Mouse (Mus musculus): ENCODE results near the gene Mettl22. TPM values are rescaled to one million over a fixed set of nuclear protein-coding genes. Genes with fewer than 3 reads are reported as not detected.

Gene Mettl22
- polyA plus RNA-seq, 1 experiment, result 28.3 TPM

DNA sequence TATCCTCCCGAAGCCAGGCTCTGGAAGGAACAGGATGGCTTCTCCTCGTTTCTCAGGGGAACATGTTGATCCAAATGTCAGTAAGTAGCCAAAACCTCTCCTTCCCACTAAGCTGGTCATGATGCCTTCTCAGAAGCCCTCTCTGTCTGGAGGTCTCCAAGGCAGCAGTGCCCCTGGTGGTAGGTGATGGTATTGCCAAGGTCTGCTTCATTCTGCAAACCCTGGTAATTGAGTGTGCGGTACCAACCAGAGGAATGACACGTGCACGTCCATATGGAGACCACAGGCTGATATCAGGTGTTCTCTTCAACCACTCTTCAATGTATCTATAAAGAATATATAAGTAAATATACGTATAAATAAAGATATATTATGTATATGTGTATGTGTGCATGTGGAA, 11.5 kb upstream of the Mettl22 start:
- Histone ChIP-seq H3K36me3 (ENCODE audit: control insufficient read depth, insufficient read depth, low read length) (no peaks in the 10 kb centered on the region), H3K4me3 (ENCODE audit: control insufficient read depth, insufficient read depth, low read length) (no peak overlapping the region), H3K4me1 (replicated peaks; ENCODE audit: control insufficient read depth, insufficient read depth, low read length) (peaks cover 6% of the 10 kb centered on the region), H3K27ac (ENCODE audit: control insufficient read depth, insufficient read depth, low read length) (no peak overlapping the region), H3K27me3 (ENCODE audit: control insufficient read depth, insufficient read depth, low read length) (no peaks in the 10 kb centered on the region)
- 26% methylated on average over 6 of the region's 6 CpGs for WGBS
- DNase-seq, result peak; percentile 72
- TF ChIP-seq CTCF (IDR thresholded peaks at IDR 0.05; ENCODE audit: borderline replicate concordance, control insufficient read depth, extremely low read depth, insufficient read depth, low read length, poor library complexity) (peak; percentile 35; the same call in 1 of the 2 replicates), POLR2A (IDR thresholded peaks at IDR 0.05; ENCODE audit: control insufficient read depth, extremely low read depth, insufficient read depth, low read length, poor library complexity) (no peak)

DNA sequence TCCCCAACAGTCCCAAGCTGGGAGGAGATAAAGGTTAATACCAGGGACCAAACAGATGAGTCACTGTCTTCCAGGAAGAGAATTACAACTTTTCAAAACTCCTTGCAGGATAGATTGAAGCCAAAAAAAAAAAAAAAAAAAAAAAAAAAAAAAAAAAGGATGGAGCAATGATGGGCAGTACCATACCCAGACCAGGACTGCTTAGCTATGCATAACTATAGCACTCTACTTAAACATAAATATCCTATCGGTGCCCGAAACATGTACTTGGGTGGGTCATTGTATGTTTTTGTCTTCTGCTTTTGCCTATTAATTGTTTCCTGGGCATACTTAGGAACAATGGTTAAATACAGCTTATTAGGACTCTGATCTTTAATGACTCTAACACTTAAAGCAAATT, 456 bp upstream of the Mettl22 start:
- no peak for TF ChIP-seq POLR2A (IDR thresholded peaks at IDR 0.05; ENCODE audit: control insufficient read depth, extremely low read depth, insufficient read depth, low read length, poor library complexity)
- TF ChIP-seq CTCF (IDR thresholded peaks at IDR 0.05; ENCODE audit: borderline replicate concordance, control insufficient read depth, extremely low read depth, insufficient read depth, low read length, poor library complexity), result no peak
- H3K27ac ChIP-seq (ENCODE audit: control insufficient read depth, insufficient read depth, low read length), result no peak overlapping the region
- 90% methylated on average over 2 of the region's 2 CpGs for WGBS
- no peaks in the 10 kb centered on the region for H3K36me3 ChIP-seq (ENCODE audit: control insufficient read depth, insufficient read depth, low read length)
- no peak for DNase-seq
- peaks cover 10% of the 10 kb centered on the region for H3K4me1 ChIP-seq (replicated peaks; ENCODE audit: control insufficient read depth, insufficient read depth, low read length)
- H3K27me3 ChIP-seq (ENCODE audit: control insufficient read depth, insufficient read depth, low read length), result no peaks in the 10 kb centered on the region
- no peak overlapping the region for H3K4me3 ChIP-seq (ENCODE audit: control insufficient read depth, insufficient read depth, low read length)

DNA sequence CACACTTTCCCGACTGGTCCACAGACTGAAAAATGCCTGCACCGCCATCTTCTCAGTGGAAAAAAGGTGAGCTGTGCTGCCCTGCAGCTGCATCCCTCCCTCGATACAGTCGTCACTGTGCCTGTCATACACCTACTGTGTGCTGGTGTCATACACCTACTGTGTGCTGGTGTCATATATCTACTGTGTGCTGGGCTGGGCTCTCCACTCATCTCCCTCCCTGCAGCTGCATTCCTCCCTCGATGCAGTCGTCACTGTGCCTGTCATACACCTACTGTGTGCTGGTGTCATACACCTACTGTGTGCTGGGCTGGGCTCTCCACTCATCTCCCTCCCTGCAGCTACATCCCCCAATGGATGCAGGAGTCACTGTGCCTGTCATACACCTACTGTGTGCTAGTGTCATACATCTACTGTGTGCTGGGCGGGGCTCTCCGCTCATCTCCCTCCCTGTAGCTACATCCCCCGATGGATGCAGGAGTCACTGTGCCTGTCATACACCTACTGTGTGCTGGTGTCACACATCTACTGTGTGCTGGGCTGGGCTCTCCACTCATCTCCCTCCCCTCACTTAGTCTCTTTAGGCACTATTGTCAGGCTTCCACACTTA, 16.9 kb downstream of the Mettl22 start:
- WGBS, result 98% methylated on average over 9 of the region's 9 CpGs
- no peak for TF ChIP-seq CTCF (IDR thresholded peaks at IDR 0.05; ENCODE audit: borderline replicate concordance, control insufficient read depth, extremely low read depth, insufficient read depth, low read length, poor library complexity)
- no peak for TF ChIP-seq POLR2A (IDR thresholded peaks at IDR 0.05; ENCODE audit: control insufficient read depth, extremely low read depth, insufficient read depth, low read length, poor library complexity)
- Histone ChIP-seq H3K36me3 (ENCODE audit: control insufficient read depth, insufficient read depth, low read length) (peaks cover 17% of the 10 kb centered on the region), H3K27me3 (ENCODE audit: control insufficient read depth, insufficient read depth, low read length) (no peaks in the 10 kb centered on the region), H3K4me1 (replicated peaks; ENCODE audit: control insufficient read depth, insufficient read depth, low read length) (peaks cover 3% of the 10 kb centered on the region; the same call in 1 of the 2 replicates), H3K27ac (ENCODE audit: control insufficient read depth, insufficient read depth, low read length) (no peak overlapping the region), H3K4me3 (ENCODE audit: control insufficient read depth, insufficient read depth, low read length) (no peak overlapping the region)
- no peak for DNase-seq

DNA sequence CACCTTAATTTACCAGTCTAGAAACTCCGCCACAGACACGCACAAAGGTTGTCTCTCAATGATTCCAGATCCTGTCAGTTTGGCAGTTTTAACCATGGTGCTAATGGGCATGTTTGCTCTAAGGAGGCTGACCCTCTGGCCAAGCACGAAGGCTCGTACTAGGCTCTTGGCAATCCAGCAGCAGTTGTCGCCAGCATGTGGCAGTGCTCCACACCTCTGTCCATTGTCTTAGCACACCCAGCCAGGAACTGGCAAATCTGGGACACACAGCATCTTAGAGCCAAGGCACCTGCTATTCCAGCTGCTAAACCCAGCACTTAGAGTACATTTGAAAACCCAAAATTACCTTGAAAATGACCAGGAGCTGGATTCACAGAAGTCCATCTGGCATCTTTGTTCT, 18.8 kb downstream of the Mettl22 start:
- no peak for TF ChIP-seq CTCF (IDR thresholded peaks at IDR 0.05; ENCODE audit: borderline replicate concordance, control insufficient read depth, extremely low read depth, insufficient read depth, low read length, poor library complexity)
- no peak for TF ChIP-seq POLR2A (IDR thresholded peaks at IDR 0.05; ENCODE audit: control insufficient read depth, extremely low read depth, insufficient read depth, low read length, poor library complexity)
- Histone ChIP-seq H3K27ac (ENCODE audit: control insufficient read depth, insufficient read depth, low read length) (no peak overlapping the region), H3K4me3 (ENCODE audit: control insufficient read depth, insufficient read depth, low read length) (no peak overlapping the region), H3K27me3 (ENCODE audit: control insufficient read depth, insufficient read depth, low read length) (no peaks in the 10 kb centered on the region), H3K4me1 (replicated peaks; ENCODE audit: control insufficient read depth, insufficient read depth, low read length) (no peaks in the 10 kb centered on the region), H3K36me3 (ENCODE audit: control insufficient read depth, insufficient read depth, low read length) (0 out of 2 replicates have a peak, but pooled peaks cover 8% of the 10 kb centered on the region)
- 98% methylated on average over 5 of the region's 5 CpGs for WGBS
- DNase-seq, result no peak

DNA sequence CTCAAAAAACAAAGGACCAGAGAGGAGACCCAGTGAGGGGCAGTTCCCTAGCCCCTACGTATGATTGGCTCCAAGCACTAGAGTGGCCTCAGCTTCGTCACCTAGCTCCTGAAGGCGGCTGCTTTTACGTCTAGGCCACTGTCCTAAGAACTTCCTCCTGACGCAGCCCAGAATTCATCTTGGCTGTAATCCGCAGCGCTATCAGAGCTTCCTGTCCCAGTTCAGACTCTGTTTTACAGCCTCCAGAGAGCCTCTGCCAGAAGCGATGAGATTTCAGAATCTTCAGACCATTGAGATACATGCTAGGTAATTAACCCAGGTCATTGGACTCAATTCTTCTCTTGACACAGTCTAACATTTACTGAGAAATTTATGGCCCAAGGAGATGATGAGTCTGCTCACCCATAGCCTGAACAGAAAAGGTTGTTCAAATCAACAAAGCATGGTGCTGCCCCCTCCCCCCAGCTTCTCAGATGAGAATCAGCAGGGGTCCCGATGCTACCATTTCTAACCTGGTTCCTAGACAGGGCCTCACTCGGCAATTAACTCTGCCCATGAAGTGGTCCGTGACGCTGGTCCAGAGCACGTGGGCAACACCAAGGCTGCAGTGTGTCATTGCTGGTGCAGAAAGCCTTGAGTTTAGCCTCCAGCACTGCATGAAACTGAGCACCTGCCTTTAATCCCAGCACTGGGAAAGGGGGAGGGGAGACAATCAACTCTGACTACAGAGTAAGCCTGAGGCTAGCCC, 21.3 kb downstream of the Mettl22 start:
- H3K36me3 ChIP-seq (ENCODE audit: control insufficient read depth, insufficient read depth, low read length), result no peaks in the 10 kb centered on the region
- WGBS, result 62% methylated on average over 13 of the region's 13 CpGs
- no peak for DNase-seq
- no peaks in the 10 kb centered on the region for H3K4me1 ChIP-seq (replicated peaks; ENCODE audit: control insufficient read depth, insufficient read depth, low read length)
- H3K4me3 ChIP-seq (ENCODE audit: control insufficient read depth, insufficient read depth, low read length), result no peak overlapping the region
- no peaks in the 10 kb centered on the region for H3K27me3 ChIP-seq (ENCODE audit: control insufficient read depth, insufficient read depth, low read length)
- H3K27ac ChIP-seq (ENCODE audit: control insufficient read depth, insufficient read depth, low read length), result no peak overlapping the region
- TF ChIP-seq CTCF (IDR thresholded peaks at IDR 0.05; ENCODE audit: borderline replicate concordance, control insufficient read depth, extremely low read depth, insufficient read depth, low read length, poor library complexity), result no peak

DNA sequence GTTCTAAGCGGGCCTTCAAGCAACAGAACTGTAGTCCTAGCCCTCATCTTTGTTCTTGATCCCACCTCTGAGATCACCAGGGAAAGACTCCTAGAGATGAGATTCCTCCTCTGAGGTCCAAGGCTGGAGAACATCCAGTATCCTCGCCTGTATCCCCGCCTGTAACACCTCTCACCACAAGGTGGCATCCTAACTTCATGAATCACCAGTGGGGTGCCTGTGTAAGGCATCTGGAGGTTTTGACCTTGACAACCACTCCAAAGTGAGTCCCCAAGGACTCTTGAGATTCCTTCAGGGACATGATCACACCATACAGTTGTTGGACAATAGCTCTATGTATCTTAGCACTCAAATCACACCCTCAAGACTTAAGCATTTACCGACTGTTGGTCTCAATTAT, 23.7 kb downstream of the Mettl22 start:
- no peak for TF ChIP-seq POLR2A (IDR thresholded peaks at IDR 0.05; ENCODE audit: control insufficient read depth, extremely low read depth, insufficient read depth, low read length, poor library complexity)
- no peak for TF ChIP-seq CTCF (IDR thresholded peaks at IDR 0.05; ENCODE audit: borderline replicate concordance, control insufficient read depth, extremely low read depth, insufficient read depth, low read length, poor library complexity)
- DNase-seq, result peak; percentile 63
- Histone ChIP-seq H3K36me3 (ENCODE audit: control insufficient read depth, insufficient read depth, low read length) (no peaks in the 10 kb centered on the region), H3K27ac (ENCODE audit: control insufficient read depth, insufficient read depth, low read length) (no peak overlapping the region), H3K4me1 (replicated peaks; ENCODE audit: control insufficient read depth, insufficient read depth, low read length) (no peaks in the 10 kb centered on the region), H3K4me3 (ENCODE audit: control insufficient read depth, insufficient read depth, low read length) (no peak overlapping the region), H3K27me3 (ENCODE audit: control insufficient read depth, insufficient read depth, low read length) (no peaks in the 10 kb centered on the region)
- WGBS, result 26% methylated on average over 4 of the region's 4 CpGs
